Mouse (Mus musculus) embryo, embryonic 10.5 days (tissue): ENCODE results near the gene Txlna.
A peak's percentile ranks its signal among the peaks of the same experiment; 100 is the strongest.

ENCODE experiments used
- DNase-seq: peaks from one replicate; pipeline ENCODE4 v3.0.0-alpha.2; 2015; ENCODE audit warnings: low spot score

Gene Txlna

DNA sequence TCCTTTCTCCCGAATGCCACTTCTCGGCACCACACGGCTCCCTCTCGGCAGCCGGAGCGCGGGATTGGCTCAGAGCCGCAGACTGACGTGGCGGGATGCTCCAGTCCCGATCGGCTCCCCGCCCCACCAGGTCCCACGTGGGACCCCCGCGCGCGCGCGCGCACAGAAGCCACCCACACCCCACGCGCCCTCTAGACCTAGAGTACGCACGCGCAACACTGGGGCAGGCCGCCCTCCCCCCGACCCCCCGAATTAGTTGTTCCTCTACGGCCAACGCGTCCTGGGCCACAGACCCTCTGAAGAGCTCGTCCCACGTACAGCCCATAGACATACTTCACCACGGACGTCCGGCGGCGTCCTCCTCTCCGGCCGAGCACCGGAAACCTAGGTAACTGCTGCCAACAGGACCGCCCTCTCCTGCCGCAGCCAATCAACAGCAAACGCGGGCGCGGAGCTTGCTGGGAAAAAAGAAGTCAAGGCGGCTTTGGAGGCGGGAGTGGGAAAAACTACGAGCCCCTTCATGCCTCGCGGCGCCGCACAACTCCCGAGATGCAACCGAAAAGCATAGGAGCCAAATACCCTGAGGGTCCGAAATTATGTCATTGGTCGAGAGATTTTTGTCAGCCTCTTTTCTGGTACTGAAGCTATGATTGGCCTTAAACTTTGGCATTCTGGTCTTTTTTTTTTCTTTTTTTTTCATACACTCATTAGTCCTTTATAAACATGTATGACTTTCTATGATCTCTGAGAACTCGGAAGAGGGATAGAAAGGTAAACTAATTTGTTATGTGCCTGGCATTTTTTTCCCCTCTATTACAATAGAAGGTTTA lies at the start of gene Txlna:
Txlna (minus strand) TSS at position 428 of the 830 bp plus-strand sequence.
- peak; percentile 99 for DNase-seq

DNA sequence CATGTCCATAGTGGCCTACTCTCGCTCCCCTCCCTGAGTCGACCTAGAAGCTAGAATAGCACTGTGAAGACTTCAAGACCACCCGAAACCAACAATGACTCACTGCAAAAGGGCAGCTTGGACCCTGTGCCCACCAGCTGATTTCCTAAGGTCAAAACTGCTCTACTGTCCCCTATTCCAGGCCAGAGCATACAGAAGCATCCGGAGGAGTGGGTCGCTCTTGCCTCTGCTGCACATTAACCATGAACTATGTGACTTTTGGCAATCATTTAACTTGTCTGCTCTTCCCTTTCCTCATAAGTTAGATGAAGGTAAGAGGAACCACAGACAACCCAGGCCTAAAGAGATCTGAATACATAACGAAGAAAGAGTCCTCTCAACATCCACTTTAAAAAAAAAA lies 43.7 kb upstream of the Txlna start:
- no peak for DNase-seq

DNA sequence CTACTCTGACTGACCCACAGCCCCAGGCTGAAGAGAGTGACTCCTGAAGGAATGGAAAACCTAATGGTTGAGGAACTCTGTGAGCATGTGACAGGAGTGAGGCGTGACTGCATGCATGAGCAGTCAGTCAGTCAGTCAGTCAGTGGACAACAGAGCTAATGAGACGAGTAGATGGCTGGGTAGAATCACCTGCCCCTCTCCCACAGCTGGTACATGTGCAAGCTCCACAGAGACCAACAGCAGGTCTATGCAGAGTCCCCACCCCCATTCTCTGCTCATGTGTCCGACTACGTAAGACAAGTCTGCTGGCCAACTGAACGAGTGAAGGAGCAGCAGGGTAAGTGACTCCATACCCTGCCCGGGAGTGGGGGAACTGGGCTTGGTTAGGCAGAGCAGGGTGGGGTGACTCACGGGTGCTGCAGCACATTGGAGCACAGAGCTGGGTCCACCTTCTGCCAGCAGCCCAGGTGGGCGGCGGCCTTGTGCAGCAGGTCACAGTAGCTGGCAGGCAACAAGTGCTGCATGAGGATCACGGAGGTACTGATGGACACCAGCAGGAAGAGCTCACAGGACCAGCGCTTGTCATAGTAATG lies 43.1 kb upstream of the Txlna start:
- no peak for DNase-seq

DNA sequence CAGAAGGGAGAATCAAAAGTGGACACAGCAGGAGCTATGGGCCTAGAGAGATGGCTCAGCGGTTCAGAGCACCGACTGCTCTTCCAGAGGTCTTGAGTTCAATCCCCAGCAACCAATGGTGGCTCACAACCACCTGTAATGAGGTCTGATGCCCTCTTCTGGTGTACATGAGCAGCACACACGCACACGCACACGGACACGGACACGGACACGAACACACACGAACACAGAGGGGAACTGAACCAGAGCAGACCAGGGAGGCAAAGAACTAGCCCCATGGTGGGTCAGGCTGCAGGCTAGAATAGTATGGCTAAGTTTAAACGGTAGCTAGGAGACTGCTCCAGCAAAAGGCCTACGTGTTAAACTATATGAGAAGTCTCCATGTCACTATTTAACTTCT lies 41.0 kb upstream of the Txlna start:
- DNase-seq: no peak

DNA sequence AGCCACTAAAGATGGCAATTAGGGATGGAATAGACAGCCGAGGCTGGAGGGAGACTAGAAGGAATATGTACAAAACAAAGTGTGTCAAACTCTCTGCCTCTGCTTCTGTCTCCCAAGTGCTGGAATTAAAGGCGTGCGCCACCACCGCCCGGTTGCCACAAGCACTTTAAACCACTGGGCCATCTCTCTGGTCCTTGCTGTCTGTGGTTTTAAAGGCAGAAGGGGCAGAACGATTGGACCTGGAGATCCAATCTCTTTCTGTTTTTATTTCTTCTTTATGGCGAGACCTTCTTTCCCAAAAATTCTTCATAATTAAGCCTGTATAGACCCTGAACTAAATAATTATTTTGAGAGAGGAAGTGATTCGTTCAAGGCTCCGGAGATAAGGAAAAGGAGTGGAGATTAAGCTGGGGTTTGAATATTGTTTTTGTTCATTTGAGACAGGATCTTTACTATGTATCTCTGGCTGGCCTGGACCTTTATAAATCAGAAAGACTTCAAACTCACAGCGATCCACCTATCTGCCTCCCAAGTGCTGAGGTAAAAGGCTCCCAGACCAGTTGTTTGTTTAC lies 32.1 kb upstream of the Txlna start:
- DNase-seq: no peak

DNA sequence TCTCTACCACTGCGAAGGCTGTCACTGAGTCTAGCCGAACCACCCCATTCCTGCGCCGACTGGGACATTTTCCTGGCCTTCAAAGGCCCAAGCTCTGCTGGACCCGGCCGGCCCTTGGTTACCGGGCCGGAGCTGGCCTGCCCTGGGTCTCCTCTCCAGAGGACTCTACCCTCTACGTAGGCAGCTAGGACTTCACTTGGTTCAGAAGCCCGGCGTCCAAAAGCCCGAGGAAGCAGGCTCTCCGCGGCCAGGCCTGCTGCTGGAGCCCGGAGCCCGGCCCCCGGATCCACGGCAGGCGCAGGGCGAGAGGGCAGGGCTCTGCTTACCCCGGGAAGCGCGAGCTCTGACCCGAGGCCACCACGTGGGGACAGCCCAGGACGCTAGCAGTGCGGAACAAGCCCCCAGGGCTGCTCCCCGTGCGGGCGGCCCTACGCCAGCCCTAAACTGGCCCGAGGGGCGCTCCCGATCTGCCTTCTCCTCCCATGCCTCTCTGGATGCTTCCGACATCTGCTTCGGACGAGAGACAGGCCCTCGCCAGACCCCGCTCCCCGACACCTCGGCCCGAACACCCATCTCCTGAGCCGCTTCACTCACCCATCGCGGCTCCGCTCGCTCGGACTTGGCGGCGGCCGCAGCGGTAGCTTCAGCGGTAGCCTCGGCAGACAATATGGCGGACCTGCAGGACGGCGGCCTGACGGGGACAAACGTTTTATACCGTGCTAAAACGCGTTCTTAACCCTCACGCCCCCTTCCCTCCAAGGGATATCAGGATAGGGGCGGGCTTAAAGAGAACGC lies 31.4 kb upstream of the Txlna start, which contains the start of gene Kpna6:
Kpna6 (minus strand) TSS at position 685 of the 795 bp plus-strand sequence.
- DNase-seq: peak; percentile 96

DNA sequence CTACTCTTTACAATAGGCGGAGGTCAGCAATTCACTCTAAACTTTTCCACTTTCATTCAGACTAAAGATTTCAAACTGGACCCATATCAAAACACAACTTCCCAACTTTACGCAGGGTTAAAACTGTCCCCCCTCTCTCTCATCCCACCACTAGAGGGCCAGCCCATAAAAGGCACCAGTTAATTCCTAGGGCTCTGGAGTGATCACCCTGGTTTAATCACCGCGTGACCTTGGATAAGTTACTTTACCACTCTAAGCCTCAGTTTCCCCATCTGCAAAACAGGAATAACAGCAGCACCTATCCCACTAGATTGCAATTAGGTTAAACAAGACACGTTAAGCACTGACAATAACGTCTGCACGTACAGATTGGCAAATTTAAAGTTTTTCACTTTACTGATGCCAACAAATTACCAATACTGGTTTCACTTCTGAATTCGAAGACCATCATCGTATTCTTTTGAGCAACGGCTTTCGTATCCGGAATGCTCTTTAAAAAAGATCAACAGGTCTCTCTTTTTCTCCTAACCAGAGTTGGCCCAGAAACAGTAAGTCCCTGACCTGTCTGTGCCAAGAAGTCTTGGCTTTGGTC lies 30.7 kb upstream of the Txlna start:
- peak; percentile 85 for DNase-seq

DNA sequence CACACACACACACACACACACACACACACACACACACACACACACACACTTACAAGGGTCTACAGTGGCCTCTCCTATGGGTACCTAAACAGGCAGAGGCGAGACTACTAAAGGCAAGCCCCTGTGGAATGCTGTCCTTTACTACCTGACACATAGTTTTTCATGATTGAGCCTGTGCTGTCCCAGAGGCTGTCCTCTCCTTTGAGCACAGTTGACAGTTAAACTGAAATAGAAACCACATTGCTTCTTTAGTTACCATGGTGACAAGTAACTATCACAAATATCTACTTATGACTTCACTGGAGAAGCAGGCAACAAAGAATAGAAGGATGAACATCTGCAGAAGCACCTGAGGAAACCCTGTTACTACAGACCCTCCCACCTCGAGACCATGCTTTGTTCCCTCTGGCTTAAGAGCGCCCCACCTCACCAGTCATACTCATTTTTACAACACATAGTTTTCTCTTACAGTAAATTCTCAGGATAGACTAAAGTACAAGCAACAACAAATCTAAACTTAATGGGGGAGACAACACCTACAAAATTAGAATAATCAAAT lies 21.5 kb upstream of the Txlna start:
- DNase-seq: no peak

DNA sequence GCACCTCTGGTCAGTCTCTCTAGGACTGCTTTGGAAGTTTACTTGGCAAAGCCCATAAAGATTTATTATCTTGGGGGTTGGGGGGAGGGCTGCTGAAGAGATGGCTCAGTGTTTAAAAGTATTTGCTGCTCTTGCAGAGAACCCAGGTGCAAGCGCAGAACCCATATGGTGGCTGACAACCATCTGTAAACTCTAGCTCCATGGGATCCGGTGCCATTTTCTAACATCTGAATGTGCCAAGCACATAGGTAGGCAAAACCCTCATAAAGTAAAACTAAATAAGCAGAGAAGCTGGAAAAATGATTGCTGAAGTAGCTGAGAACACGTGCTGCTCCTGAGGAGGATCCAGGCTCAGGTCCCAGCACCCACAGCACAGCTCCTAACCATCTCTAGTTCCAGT lies 20.7 kb upstream of the Txlna start:
- DNase-seq: no peak

DNA sequence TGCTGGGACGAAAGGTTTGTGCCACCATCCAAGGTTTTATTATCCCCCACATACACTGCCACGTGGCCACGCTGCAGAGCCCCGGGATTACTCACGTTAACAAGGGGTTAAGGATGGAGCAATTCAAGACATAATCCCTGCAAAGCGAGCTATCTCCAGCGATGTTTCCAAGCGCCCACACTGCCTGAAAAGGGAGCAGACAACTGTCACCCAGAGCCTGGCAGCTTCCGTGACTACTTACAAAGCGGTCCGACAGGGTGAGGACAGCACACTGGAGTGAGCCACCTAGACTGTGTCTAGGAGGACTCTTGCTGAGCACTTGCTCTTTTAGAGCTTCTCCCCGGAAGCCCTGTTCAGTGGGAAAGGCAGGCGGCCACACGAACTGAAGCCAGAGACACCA lies 13.9 kb upstream of the Txlna start:
- no peak for DNase-seq

DNA sequence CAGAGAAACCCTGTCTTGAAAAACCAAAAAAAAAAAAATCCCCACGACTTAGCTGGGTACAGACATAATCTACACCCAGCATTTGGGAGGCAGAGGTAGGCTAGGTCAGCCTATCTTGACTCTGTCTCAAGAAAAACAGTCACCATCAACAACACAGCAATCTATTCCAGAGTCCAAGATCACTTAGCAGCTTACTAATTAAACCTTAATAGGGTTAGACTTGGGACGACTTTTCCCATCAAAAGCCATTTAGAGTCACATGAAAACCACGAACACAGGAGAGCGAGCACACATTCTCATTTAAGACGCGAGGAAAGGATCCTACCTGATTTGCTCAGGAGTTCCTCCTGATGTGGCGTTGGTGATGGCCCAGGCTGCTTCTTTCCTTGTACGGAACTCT lies 9.5 kb upstream of the Txlna start:
- no peak for DNase-seq

DNA sequence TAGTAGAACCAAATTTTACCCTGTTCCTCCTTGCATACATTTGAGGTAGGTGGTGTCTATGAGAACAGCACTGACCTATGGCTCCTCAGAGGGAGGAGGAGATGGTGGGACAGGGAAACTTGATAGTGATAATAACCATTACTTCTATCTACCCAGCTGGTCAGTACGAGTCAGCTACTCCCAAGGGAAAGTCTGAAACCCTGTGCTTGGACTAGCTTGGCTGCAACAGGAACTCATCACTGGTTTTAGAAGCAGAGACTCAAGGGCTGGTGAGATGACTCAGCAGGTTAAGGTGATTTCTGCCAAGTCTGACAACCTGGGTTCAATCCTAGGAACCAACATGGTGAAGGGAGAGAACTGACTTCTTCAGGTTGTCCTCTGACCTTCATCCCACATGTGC lies 7.8 kb upstream of the Txlna start:
- no peak for DNase-seq

DNA sequence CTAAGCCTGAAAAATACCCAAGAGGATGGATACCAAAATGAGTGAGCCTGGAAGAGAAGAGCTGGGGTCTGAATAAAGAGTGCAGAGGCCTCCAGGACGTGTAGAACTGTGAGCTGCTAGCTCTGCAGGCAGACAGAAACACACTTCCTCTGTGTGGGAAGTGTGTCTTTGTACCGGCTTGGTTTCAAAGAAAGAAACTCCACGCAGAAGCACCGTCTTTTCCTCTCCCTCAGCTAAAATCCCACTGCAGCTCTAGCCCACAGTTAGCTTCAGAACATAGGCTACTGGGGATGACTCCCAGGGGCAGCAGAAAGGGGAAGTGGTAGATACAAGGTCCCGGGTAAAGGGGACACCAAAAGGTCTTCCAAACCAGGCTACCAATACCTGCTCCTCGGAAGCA lies 4.3 kb upstream of the Txlna start:
- no peak for DNase-seq

DNA sequence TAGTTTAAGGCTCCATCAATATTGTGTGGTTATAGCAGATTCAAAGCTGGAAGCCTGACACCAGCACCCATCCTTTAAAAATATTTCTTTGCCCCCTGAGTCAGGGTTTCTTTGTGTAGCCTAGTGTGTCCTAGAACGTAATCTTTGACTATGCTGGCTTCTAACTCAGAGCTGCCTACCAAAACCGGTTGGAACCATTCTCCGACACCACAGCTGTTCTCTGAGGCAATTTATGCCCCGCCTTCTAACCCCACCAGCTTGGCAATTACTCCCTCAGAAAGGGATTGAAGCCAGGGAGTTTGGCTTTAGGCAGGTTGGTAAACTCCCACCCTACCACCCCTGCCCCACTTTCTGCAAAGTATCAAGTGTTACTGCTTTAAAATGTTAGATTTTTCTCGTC lies 891 bp upstream of the Txlna start:
- DNase-seq: peak; percentile 24

DNA sequence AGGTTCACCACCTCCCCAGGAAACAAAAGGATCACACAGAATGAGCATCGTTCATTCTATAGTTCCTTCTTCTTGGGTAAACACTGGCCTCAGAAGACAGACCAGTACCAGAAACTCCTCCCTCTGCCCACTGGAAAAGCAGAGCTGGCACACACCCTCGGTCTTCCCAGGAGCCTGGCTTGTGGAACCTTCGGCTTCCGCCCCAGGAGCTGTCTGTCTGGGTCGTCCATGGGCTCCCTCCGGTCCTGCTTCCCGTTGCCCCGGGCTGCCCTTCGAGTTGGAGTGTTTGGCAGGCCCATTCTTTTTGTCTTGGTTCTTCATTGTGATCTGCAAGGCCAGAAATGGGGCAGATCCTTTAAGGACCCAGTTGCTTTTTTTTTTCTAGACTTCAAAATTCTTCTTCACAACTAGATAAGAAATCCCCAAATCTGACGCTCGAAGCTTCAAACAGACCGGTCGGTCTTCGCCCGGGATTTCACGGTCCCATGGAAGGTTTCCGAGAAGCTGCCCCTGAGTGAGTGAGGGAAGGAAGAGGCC lies 696 bp downstream of the Txlna start:
- no peak for DNase-seq

DNA sequence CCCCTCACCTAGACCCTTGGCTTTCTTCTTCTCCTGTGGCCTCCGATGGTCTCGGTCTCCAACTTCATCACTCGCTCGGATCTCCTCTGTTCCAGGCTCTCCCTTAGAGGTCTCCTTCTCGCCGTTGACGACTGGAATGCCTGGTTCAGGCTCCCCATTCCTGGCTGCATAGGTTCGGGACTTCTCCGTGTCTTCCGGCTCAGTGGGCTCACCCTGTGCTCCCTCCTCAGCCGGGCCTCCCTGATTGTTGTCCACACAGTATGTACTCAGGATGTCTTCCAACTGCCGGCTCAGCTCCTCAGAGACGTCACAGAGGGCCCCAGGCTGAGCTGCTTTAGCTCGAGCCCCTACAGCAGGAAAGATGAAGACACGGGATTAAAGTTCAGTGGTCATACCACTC lies 1.6 kb downstream of the Txlna start:
- no peak for DNase-seq

DNA sequence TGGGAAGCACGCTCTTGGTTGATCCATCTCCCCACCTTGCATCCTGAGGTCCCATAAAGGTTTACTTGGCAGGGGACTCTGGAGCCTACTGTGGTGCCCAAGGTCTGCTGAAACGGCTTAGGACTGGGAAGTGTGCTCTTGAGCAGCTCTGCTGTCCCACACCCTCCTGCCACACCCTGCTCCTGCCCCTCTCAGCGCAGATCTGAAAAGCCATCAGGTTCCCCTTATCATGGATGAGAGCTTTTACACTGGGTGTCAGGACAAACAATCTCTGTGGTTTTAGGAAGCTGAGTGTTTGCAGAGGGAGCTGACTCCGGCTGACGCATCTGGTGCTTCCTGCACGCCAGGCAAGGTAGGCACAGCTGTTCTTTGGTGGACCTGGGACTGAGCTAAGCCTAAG lies 7.0 kb downstream of the Txlna start:
- no peak for DNase-seq

DNA sequence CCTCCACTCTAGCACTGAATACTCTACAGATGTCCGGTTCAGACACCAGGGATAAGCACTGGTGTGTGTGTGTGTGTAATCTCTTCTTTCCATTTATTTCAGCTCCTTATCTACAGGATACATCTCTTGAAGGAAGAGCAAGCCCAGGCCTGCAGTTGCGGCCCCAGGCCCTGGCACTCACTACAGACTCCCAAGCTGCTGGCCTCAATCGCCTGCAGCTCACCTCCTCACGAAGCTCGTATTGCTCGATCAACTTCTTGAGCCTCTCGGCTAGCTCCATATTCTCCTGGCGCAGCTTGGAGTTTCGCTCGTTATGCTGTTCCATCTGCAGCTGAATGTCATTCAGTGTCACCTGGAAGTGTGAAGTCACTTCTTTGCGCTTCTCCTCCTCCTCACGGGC lies 9.0 kb downstream of the Txlna start:
- DNase-seq: no peak

DNA sequence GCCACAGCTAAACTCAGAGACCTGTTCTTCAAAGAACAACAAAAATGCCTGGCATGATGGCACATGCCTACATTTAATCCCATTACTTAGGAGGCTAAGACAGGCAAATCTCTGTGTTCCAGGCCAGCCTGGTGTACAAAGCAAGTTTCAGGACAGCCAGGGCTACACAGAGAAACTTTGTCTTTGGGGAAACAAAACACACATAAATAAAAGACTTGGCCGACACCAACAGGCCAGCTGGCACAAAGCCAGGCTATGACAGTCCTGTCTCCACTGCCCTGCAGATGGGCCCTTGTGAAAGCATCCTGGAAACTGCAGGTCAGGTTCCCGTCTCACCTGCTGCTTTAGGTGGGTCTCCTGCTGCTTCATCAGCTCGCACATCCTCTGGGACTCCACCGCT lies 9.9 kb downstream of the Txlna start:
- DNase-seq: no peak

DNA sequence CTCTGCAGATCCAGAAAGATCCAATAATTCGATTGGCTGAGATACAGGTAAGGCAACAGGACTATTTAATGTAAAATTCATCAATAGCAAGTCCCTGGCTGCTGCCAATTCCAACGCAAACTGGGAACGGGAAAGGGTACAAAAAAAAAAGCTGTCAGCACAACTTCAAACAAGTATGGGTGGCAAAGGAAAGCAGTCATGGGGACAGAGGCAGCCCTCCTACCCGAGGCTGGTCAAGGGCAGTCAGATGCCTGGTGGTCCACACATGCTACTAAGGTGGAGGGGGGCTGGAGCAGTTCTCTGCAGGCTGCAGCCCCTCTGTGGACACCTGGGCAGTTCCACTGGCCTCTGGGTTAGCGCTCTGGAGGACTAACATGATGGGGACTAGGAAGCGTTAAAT lies 14.8 kb downstream of the Txlna start:
- no peak for DNase-seq

DNA sequence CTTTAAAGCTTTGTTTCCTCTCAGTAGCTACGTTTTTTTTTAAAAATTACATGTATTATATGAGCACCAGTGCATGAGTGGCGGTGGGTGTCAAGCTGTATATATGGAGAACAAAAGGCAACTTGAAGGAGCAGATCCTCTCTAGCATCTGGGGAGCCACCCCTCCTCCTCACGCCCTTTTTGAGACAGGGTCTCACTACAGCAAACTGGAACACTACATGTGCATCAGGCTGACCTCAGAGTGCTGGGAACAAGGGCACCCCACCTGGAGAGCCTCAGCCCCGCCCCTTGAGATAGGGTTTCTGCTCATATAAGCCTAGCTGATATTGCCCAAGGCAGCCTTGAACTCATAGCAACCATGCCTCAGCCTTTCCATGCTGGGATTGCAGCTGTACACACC lies 15.4 kb downstream of the Txlna start:
- peak; percentile 9 for DNase-seq

DNA sequence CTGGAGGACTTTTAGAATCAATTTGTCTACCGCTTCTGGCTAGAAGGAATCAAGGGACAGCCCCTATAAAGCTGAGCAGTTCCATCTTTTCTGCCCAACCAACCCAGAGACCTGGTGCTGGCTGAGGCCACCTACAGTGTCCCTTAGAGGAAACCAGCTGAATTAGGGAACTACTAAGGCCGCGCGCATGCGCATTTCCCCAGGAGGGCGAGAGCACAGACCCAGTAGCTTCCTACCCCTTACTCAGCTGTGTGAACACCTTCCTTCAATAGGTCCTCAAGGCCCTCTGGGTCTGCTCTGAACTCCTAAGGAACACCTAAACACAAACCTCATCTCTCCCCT lies 15.9 kb downstream of the Txlna start:
- DNase-seq: peak; percentile 82
